Mouse (Mus musculus): Measurements from ENCODE around the gene Gm45837. TPM values are rescaled to one million over a fixed set of nuclear protein-coding genes. Genes with fewer than 3 reads are reported as not detected.

Gm45837 gene
- polyA plus RNA-seq, 1 experiment = not detected

GRCm38 (mm10) chr7:101459923-101460607 is 49.4 kb downstream of the Gm45837 start:
- no peak overlapping the region for H3K27ac ChIP-seq (ENCODE audit: control insufficient read depth, insufficient read depth, low read depth, low read length)
- H3K4me3 ChIP-seq (ENCODE audit: control insufficient read depth, low read depth, low read length) = no peak overlapping the region
- no peaks in the 10 kb centered on the region for H3K27me3 ChIP-seq (ENCODE audit: control insufficient read depth, insufficient read depth, low read length)
- peaks cover 12% of the 10 kb centered on the region for H3K4me1 ChIP-seq (ENCODE audit: control insufficient read depth, insufficient read depth, low read length)
- TF ChIP-seq CTCF (IDR thresholded peaks at IDR 0.05; ENCODE audit: control insufficient read depth, insufficient read depth, insufficient replicate concordance, low read depth, low read length) = no peak
- no peak for TF ChIP-seq POLR2A (IDR thresholded peaks at IDR 0.05; ENCODE audit: control insufficient read depth, low read depth, low read length)
- no peaks in the 10 kb centered on the region for H3K36me3 ChIP-seq (ENCODE audit: control insufficient read depth, insufficient read depth, low read length)

- H3K4me1 ChIP-seq (ENCODE audit: control insufficient read depth, insufficient read depth, low read length) = peaks cover 17% of the 10 kb centered on the region
- H3K27ac ChIP-seq (ENCODE audit: control insufficient read depth, insufficient read depth, low read depth, low read length) = no peak overlapping the region
- H3K4me3 ChIP-seq (ENCODE audit: control insufficient read depth, low read depth, low read length) = no peak overlapping the region
- no peaks in the 10 kb centered on the region for H3K27me3 ChIP-seq (ENCODE audit: control insufficient read depth, insufficient read depth, low read length)
- TF ChIP-seq CTCF (IDR thresholded peaks at IDR 0.05; ENCODE audit: control insufficient read depth, insufficient read depth, insufficient replicate concordance, low read depth, low read length) (no peak), POLR2A (IDR thresholded peaks at IDR 0.05; ENCODE audit: control insufficient read depth, low read depth, low read length) (no peak)
- no peaks in the 10 kb centered on the region for H3K36me3 ChIP-seq (ENCODE audit: control insufficient read depth, insufficient read depth, low read length)
Observed at GRCm38 (mm10) chr7:101460608-101460957, 49.9 kb downstream of the Gm45837 start.

GRCm38 (mm10) chr7:101461571-101461970 is 50.9 kb downstream of the Gm45837 start:
- Histone ChIP-seq H3K36me3 (ENCODE audit: control insufficient read depth, insufficient read depth, low read length) (no peaks in the 10 kb centered on the region), H3K4me1 (ENCODE audit: control insufficient read depth, insufficient read depth, low read length) (peaks cover 17% of the 10 kb centered on the region), H3K27me3 (ENCODE audit: control insufficient read depth, insufficient read depth, low read length) (no peaks in the 10 kb centered on the region), H3K4me3 (ENCODE audit: control insufficient read depth, low read depth, low read length) (no peak overlapping the region), H3K27ac (ENCODE audit: control insufficient read depth, insufficient read depth, low read depth, low read length) (no peak overlapping the region)
- TF ChIP-seq CTCF (IDR thresholded peaks at IDR 0.05; ENCODE audit: control insufficient read depth, insufficient read depth, insufficient replicate concordance, low read depth, low read length) = no peak
- no peak for TF ChIP-seq POLR2A (IDR thresholded peaks at IDR 0.05; ENCODE audit: control insufficient read depth, low read depth, low read length)

GRCm38 (mm10) chr7:101462327-101463068 is 51.8 kb downstream of the Gm45837 start:
- peaks cover 13% of the 10 kb centered on the region for H3K4me1 ChIP-seq (ENCODE audit: control insufficient read depth, insufficient read depth, low read length)
- TF ChIP-seq CTCF (IDR thresholded peaks at IDR 0.05; ENCODE audit: control insufficient read depth, insufficient read depth, insufficient replicate concordance, low read depth, low read length) = no peak
- TF ChIP-seq POLR2A (IDR thresholded peaks at IDR 0.05; ENCODE audit: control insufficient read depth, low read depth, low read length) = no peak
- no peak overlapping the region for H3K27ac ChIP-seq (ENCODE audit: control insufficient read depth, insufficient read depth, low read depth, low read length)
- H3K36me3 ChIP-seq (ENCODE audit: control insufficient read depth, insufficient read depth, low read length) = no peaks in the 10 kb centered on the region
- no peak overlapping the region for H3K4me3 ChIP-seq (ENCODE audit: control insufficient read depth, low read depth, low read length)
- no peaks in the 10 kb centered on the region for H3K27me3 ChIP-seq (ENCODE audit: control insufficient read depth, insufficient read depth, low read length)

GRCm38 (mm10) chr7:101463665-101464271 is 53.1 kb downstream of the Gm45837 start:
- no peak overlapping the region for H3K4me3 ChIP-seq (ENCODE audit: control insufficient read depth, low read depth, low read length)
- TF ChIP-seq POLR2A (IDR thresholded peaks at IDR 0.05; ENCODE audit: control insufficient read depth, low read depth, low read length) = no peak
- TF ChIP-seq CTCF (IDR thresholded peaks at IDR 0.05; ENCODE audit: control insufficient read depth, insufficient read depth, insufficient replicate concordance, low read depth, low read length) = no peak
- no peaks in the 10 kb centered on the region for H3K36me3 ChIP-seq (ENCODE audit: control insufficient read depth, insufficient read depth, low read length)
- H3K4me1 ChIP-seq (ENCODE audit: control insufficient read depth, insufficient read depth, low read length) = peaks cover 12% of the 10 kb centered on the region
- H3K27me3 ChIP-seq (ENCODE audit: control insufficient read depth, insufficient read depth, low read length) = no peaks in the 10 kb centered on the region
- no peak overlapping the region for H3K27ac ChIP-seq (ENCODE audit: control insufficient read depth, insufficient read depth, low read depth, low read length)

GRCm38 (mm10) chr7:101464927-101465326 is 54.2 kb downstream of the Gm45837 start:
- H3K27me3 ChIP-seq (ENCODE audit: control insufficient read depth, insufficient read depth, low read length) = no peaks in the 10 kb centered on the region
- H3K27ac ChIP-seq (ENCODE audit: control insufficient read depth, insufficient read depth, low read depth, low read length) = no peak overlapping the region
- peaks cover 12% of the 10 kb centered on the region for H3K4me1 ChIP-seq (ENCODE audit: control insufficient read depth, insufficient read depth, low read length)
- TF ChIP-seq POLR2A (IDR thresholded peaks at IDR 0.05; ENCODE audit: control insufficient read depth, low read depth, low read length) (no peak), CTCF (IDR thresholded peaks at IDR 0.05; ENCODE audit: control insufficient read depth, insufficient read depth, insufficient replicate concordance, low read depth, low read length) (no peak)
- peak overlapping the region; percentile 69 for H3K4me3 ChIP-seq (ENCODE audit: control insufficient read depth, low read depth, low read length)
- H3K36me3 ChIP-seq (ENCODE audit: control insufficient read depth, insufficient read depth, low read length) = no peaks in the 10 kb centered on the region

GRCm38 (mm10) chr7:101465392-101465791 is 54.7 kb downstream of the Gm45837 start:
- Histone ChIP-seq H3K27me3 (ENCODE audit: control insufficient read depth, insufficient read depth, low read length) (no peaks in the 10 kb centered on the region), H3K27ac (ENCODE audit: control insufficient read depth, insufficient read depth, low read depth, low read length) (no peak overlapping the region), H3K4me3 (ENCODE audit: control insufficient read depth, low read depth, low read length) (peak overlapping the region; percentile 69), H3K36me3 (ENCODE audit: control insufficient read depth, insufficient read depth, low read length) (no peaks in the 10 kb centered on the region), H3K4me1 (ENCODE audit: control insufficient read depth, insufficient read depth, low read length) (peaks cover 12% of the 10 kb centered on the region)
- peak; percentile 48; the same call in 1 of the 2 replicates for TF ChIP-seq POLR2A (IDR thresholded peaks at IDR 0.05; ENCODE audit: control insufficient read depth, low read depth, low read length)
- TF ChIP-seq CTCF (IDR thresholded peaks at IDR 0.05; ENCODE audit: control insufficient read depth, insufficient read depth, insufficient replicate concordance, low read depth, low read length) = no peak

Data from testis, adult 2 months (tissue).